Mouse (Mus musculus) spleen, adult 2 months (tissue): ENCODE results near the gene Ppcs.

Experiments
- CTCF ChIP-seq: fragments of 200-500 bp; IDR thresholded peaks from 2 replicates; pipeline ENCODE4 v1.5.1; 2011; ENCODE audit warnings: mild to moderate bottlenecking, inconsistent platforms; ENCODE audit not compliant: insufficient read depth, insufficient read length, insufficient replicate concordance; ENCODE audit errors: extremely low read depth
- POLR2A ChIP-seq: fragments of 200-500 bp; IDR thresholded peaks from 2 replicates; pipeline ENCODE4 v1.6.1; 2011; ENCODE audit warnings: low read depth, low read length, inconsistent platforms

- TF ChIP-seq POLR2A = no peak
- no peak for TF ChIP-seq CTCF
Observed at GRCm38 (mm10) chr4:119417894-119418293, 4.3 kb downstream of the Ppcs start.
